Mouse (Mus musculus) frontal cortex, postnatal 25 days (tissue): ENCODE data around the gene Fcgr1.
"Not testable (repeated sequence)": the region's sequence is repeated elsewhere in the genome, so short reads cannot be mapped to it uniquely, and the experiment has no call there.

Experiments used
- DNase-seq, 2 experiments: peaks; one replicate each; pipeline ENCODE4 v3.0.0; 2022; ENCODE audit warnings: low spot score in 2 of 2

Gene Fcgr1

GRCm38 (mm10) chr3:96273591-96274465, 19.9 kb downstream of the Fcgr1 start:
- no peak for DNase-seq

DNA sequence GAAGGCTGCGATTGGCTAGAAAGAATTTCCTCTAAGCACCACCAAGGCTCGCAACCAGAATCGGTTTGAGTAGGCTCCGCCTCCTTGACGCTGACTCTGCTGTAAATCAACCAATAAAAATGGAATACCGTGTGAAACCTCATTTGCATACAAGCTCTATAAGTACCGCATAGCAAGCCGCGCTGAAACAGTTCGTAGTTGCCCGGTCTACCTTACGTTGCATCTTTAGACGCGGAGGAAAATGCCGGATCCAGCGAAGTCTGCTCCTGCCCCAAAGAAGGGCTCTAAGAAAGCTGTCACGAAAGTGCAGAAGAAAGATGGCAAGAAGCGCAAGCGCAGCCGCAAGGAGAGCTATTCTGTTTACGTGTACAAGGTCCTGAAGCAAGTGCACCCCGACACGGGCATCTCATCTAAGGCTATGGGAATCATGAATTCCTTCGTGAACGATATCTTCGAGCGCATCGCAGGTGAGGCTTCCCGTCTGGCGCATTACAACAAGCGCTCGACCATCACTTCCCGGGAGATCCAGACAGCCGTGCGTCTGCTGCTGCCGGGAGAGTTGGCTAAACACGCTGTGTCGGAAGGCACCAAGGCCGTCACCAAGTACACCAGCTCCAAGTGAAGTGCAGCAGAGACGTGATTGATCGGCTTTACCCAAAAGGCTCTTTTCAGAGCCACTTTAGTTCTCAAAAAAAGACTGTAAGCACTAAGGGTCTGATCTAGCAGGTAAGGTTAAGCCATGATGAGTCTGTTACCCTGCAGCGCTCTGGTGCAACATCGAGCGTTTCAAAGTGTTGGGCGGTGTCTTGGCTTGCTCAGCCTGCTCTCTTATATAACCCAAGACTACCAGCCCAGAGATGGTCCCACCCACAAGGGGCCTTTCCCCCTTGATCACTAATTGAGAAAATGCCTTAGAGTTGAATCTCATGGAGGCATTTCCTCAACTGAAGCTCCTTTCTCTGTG, 24.0 kb downstream of the Fcgr1 start, which contains the start of gene Hist2h2bb:
Gene Hist2h2bb, plus strand, starts transcription at position 242 of the 964 bp plus-strand sequence.
- peak; percentile 92 to 95 for DNase-seq

GRCm38 (mm10) chr3:96268776-96269378, 24.9 kb downstream of the Fcgr1 start:
- not testable (repeated sequence) for DNase-seq

DNA sequence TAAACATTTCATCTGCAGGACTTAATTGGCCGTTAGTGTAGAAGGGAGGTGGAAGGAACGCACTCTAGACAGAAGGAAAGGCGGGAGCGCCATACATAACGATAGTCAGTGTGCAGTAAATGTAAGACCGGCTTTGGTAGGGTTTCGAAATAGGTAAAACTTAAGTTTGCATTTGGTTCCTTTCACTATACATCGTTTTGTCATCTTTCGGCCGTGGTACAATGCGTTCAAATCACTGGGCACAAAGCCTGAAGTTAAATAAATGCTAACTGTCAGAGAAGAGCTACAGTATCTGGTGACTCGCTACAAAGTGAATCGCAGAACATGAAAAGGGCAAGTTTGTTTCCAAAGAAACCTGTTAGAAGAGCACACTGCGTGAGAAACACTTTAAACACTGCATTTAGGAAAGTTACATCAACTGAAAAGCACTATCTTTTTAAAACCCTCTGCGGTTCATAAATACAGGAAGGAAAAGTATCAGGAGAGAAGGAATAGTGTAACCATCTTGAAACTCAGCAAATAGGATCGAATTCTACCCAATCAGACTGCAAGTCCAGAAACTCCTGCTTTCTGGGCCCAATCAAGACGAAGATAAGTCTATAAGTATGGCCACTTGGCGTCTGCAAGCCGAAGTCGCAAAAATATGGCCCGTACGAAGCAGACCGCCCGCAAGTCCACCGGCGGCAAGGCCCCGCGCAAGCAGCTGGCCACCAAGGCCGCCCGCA, 25.6 kb downstream of the Fcgr1 start, which contains the start of gene Hist2h3b:
Gene Hist2h3b, plus strand, starts transcription at position 604 of the 725 bp plus-strand sequence.
- peak; percentile 70 to 72 for DNase-seq

GRCm38 (mm10) chr3:96267541-96267940, 26.2 kb downstream of the Fcgr1 start:
- no peak for DNase-seq

GRCm38 (mm10) chr3:96266132-96266710, 27.5 kb downstream of the Fcgr1 start:
- no peak for DNase-seq

DNA sequence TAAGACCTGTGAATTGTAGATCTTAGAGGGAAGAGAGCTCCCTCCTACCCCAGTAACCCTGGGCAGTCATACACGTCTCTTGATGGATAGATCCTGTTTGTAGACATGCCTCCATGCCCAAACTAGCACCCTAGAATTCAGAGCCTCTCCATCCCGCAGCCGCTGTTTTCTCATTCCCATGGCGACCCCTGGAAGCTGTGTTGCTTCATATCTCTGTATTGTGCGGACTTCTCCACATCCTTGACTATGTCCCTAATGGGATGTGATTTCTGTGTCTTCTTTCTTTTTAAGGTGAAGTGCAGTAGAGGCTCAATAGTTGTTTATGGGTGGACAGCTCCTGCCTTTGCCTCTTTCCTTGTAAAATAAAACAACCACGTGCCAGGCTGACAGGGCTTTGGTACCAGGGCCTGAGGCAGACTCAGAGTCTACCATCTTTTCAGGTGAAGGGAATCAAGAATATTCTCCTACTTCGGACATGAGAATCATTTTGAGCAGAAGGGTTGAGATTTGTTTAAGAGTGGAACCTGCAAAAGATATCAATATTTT, 29.3 kb downstream of the Fcgr1 start:
- DNase-seq = no peak

DNA sequence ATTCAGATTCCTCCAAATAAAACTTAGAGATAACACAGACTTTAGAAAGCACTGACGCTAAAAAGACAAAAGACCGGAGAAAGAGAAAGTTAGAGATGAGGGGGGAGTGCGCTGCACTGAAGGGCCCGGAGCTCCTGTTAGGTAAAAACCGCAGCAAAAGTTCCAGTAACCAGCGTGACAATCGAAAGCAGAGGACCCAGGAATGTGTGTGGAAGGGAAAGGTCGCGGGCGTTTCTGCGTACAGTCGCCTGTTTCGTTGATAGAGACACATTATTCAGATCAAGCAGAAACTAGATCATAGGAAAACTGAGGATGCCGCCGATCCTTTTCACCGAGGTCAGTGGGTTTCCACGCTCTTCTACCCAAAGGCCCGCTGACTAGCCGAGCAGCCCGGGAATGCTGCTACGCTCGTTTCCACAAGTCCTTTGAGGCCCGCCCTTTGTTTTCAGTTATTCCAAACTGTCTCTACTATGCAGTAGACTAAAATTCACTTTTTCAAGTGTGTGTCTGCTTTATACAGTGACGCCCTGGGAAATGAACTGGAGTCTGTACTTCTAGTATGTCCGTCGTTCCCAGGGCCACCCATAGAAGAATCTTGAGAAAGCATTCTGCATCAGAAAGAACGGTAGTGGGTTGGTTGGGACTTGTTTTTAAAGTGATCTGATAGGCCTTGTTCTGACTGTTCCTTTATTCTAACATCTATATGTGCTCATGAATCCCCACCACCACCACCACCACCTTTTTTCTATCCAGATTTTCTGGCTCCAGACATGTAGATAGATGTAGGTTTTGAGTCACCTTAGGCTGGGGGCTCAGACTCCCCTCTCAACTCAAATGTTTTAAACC, 30.0 kb downstream of the Fcgr1 start:
- DNase-seq = no peak

GRCm38 (mm10) chr3:96262979-96263550, 30.7 kb downstream of the Fcgr1 start, which contains the start of gene Hist2h4:
Gene Hist2h4, minus strand, starts transcription at chr3:96263311.
- DNase-seq = peak; percentile 98 to 99

DNA sequence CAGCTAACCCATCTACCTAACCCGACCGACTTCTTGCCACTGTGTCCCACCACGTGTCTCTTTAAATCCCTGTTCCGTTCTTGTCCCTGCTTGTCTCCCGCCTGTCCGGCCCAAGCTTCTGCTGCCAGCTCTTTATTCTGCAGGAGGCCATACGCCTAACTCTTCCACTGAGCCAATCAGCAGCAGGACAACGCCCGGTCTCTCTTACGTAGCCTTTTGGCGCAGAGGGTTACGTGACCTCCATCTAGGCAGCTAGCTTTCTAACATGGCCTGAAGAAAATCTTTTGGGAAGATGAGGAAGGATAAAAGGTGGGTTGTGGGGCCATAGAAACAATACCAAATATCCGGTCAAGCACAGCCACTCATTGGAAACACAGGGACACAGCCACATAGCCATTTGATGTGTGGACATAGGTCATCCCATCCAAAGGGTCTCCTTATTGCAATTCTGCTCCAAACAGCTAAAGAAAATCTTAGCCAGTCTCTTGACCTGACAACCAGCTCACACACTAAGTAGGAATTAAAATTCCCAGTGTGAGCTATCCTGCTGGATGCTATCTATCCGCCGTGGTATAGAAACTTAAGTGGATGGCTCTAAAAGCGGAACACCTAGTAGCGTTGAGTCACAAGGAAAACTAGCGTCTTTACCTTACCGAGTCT, 31.4 kb downstream of the Fcgr1 start:
- peak; percentile 64 to 70 for DNase-seq

- DNase-seq = no peak
Observed at GRCm38 (mm10) chr3:96261623-96262022, 32.1 kb downstream of the Fcgr1 start.

GRCm38 (mm10) chr3:96260220-96260619, 33.5 kb downstream of the Fcgr1 start:
- DNase-seq = no peak

DNA sequence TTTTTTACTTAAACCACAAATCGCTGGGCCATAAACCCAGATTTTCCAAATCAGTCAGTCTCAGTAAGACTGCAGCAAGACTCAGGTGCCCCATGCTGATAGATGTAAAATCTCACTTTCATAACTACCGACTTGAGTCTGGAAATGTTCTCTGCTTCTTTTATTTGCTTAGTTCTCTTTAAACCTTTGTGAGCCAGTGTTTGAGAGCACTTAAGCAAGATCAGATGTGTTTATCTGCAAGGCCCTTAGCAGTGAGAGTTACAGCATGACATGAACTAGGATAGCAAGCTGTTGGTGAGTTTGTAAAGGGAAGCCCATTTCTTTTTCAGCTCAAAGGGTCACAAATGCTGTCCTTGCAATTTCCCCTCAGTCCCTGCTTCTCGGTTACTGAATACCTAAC, 36.6 kb downstream of the Fcgr1 start:
- no peak for DNase-seq

DNA sequence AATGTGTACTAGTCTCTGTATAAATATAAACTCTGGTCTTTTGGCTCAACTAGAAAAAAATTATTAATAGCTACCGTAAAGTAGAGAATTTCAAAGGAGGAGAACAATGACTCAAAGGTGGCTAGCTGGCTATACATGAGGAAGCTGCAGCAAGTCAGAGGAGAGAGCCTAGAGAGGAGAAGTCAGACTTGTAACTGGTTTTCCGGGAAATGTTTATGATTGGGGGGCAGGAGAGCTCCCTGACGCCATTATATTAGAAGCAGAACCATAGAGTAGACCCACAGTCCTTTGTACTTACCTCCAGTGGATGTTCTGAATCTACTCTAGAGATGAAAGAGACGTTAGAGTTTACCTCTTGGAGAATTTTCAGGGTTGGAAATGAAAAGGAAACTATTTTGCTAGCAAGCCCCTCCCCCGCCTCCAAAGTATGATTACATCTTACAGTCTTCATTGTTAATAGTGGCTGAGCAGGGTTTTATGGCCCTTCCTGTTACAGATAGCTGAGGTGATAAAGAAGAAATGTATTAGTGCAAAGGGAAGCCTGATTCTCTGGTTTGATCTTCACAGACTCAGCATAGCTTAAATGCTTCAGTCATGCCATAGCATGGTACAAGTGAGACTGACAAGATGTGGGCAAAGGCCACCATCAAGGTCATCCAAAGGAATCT, 37.7 kb downstream of the Fcgr1 start:
- no peak for DNase-seq

GRCm38 (mm10) chr3:96254683-96255355, 39.0 kb downstream of the Fcgr1 start:
- no peak for DNase-seq

DNA sequence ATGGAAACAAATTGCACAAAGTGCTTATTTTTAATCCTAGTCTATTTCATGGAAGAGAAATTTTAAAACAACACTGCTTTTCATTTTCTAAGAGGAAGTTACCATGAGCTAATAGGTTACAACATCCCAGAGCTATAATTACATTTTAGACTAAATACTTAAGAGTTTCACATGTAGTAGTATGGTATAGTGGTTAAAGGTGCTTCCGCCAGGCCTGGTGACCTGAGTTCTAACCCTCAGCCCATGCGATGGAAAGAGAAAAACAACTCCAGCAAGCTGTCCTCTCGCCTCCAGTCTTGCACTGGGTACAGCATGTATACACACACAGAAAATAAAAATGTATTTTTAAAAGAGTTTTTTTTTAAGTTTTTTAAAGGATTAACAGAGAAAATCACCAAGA, 42.0 kb downstream of the Fcgr1 start:
- DNase-seq = no peak

- no peak for DNase-seq
Observed at GRCm38 (mm10) chr3:96250890-96251289, 42.9 kb downstream of the Fcgr1 start.

- no peak for DNase-seq
Observed at GRCm38 (mm10) chr3:96249034-96249345, 44.8 kb downstream of the Fcgr1 start.
